ENCODE assay signal across 8 mouse cellular contexts in genomic region chr7:65370787-65371616, GRCm38 (mm10).
DNase-seq lines count a peak whose midpoint lies in the region; ATAC-seq lines count a peak whose summit lies in the region.

No protein-coding gene starts in this region.

- intact Hi-C loops in gastrocnemius, postnatal 36 days (cut with DNase I), result loop anchor here (5.0 kb wide), 1 partner anchor 34 kb away; no protein-coding TSS in a partner anchor
- intact Hi-C loops in left cerebral cortex, postnatal 25 days (cut with DNase I), result loop anchor here (5.0 kb wide), 2 partner anchors 46 to 101 kb away; no protein-coding TSS in a partner anchor

- H3K36me3 ChIP-seq in intestine, embryonic 16.5 days (ENCODE audit: control insufficient read depth, insufficient read depth, low read length), result no peaks in the 10 kb centered on the region

- DNase-seq in adrenal gland, adult 8-10 months, result peak; percentile 89
- DNase-seq in embryo, embryonic 9.5 days (ENCODE audit: extremely low spot score), result peak; percentile 92
- peak; percentile 85 to 92 for DNase-seq in gastrocnemius, postnatal 36 days
- DNase-seq in left cerebral cortex, postnatal 25 days (ENCODE audit: low spot score in 2 of 2), result peak; percentile 89 to 91
- DNase-seq in mesoderm, embryonic 11.5 days (ENCODE audit: low read depth, low spot score), result peak; percentile 86
- peak; percentile 79 for DNase-seq in right cerebral cortex, postnatal 4 days
- DNase-seq in yolk sac, embryonic 10.5 days (ENCODE audit: low spot score), result peak; percentile 91

- peak; percentile 93 for ATAC-seq in intestine, embryonic 16.5 days

- H3K9ac ChIP-seq in intestine, embryonic 16.5 days (ENCODE audit: low read depth, low read length), result peak overlapping the region; percentile 92

- no peaks in the 10 kb centered on the region for H3K27me3 ChIP-seq in intestine, embryonic 16.5 days (replicated peaks; ENCODE audit: control insufficient read depth, insufficient read depth, low read length)

- H3K4me3 ChIP-seq in intestine, embryonic 16.5 days (ENCODE audit: low read length), result peak overlapping the region; percentile 81

- under 1% methylated on average over 74 of the region's 92 CpGs for WGBS in intestine, embryonic 16.5 days

- no peaks in the 10 kb centered on the region for H3K9me3 ChIP-seq in intestine, embryonic 16.5 days (ENCODE audit: control insufficient read depth, low read length)

- peaks cover 34% of the 10 kb centered on the region for H3K4me1 ChIP-seq in intestine, embryonic 16.5 days (ENCODE audit: control insufficient read depth, insufficient read depth, low read length)

- H3K4me2 ChIP-seq in intestine, embryonic 16.5 days (ENCODE audit: low read depth, low read length), result peak overlapping the region; percentile 56

- peak overlapping the region; percentile 98 for H3K27ac ChIP-seq in intestine, embryonic 16.5 days (ENCODE audit: low read length)

Comparison
In these comparisons a context has a peak if more than half of its experiments do, and no peak if none do; other contexts are left out.
1. Peak in every context shown above with its lines: DNase-seq, ATAC-seq, H3K4me3 ChIP-seq and H3K27ac ChIP-seq.